Mouse (Mus musculus) kidney, embryonic 15.5 days (tissue): Measurements from ENCODE around the gene Trim2. TPM values are rescaled to one million over a fixed set of nuclear protein-coding genes. Genes with fewer than 3 reads are reported as not detected.

ENCODE experiments used
- ATAC-seq: fragments of 200-750 bp; cut with Nextera tagmentation; replicated peaks from 2 replicates; pipeline ENCODE4 v1.8.0; 2017; ENCODE audit warnings: moderate TSS enrichment; ENCODE audit not compliant: low FRiP score
- H3K27ac ChIP-seq: fragments of 300-500 bp; sonication (generic); 2 replicates; pipeline ENCODE4 v1.5.1; 2015; ENCODE audit warnings: mild to moderate bottlenecking, inconsistent platforms
- H3K27me3 ChIP-seq: fragments of 300-500 bp; sonication (generic); 2 replicates; pipeline ENCODE4 v1.6.1; 2015; ENCODE audit warnings: inconsistent platforms
- H3K36me3 ChIP-seq: fragments of 300-500 bp; sonication (generic); 2 replicates; pipeline ENCODE4 v1.6.1; 2015; ENCODE audit warnings: inconsistent platforms
- H3K4me1 ChIP-seq: fragments of 300-500 bp; sonication (generic); 2 replicates; pipeline ENCODE4 v1.6.1; 2015; ENCODE audit warnings: inconsistent platforms
- H3K4me2 ChIP-seq: fragments of 300-500 bp; sonication (generic); 2 replicates; pipeline ENCODE4 v1.6.1; 2015; ENCODE audit warnings: moderate library complexity, mild to moderate bottlenecking, inconsistent platforms
- H3K4me3 ChIP-seq: fragments of 300-500 bp; sonication (generic); replicated peaks from 2 replicates; pipeline ENCODE4 v1.5.1; 2015; ENCODE audit warnings: mild to moderate bottlenecking, inconsistent platforms
- H3K9ac ChIP-seq: fragments of 300-500 bp; sonication (generic); 2 replicates; pipeline ENCODE4 v1.6.1; 2015; ENCODE audit warnings: mild to moderate bottlenecking, inconsistent platforms
- H3K9me3 ChIP-seq: fragments of 300-500 bp; sonication (generic); replicated peaks from 2 replicates; pipeline ENCODE4 v1.6.1; 2016; ENCODE audit warnings: inconsistent platforms
- WGBS: fragments of 180-500 bp; shearing (Covaris S2); methylation state at CpG from one replicate; pipeline ENCODE4 v1.1.7; 2015; ENCODE audit warnings: mixed read lengths; 5-methylcytosine and 5-hydroxymethylcytosine counted together
- polyA plus RNA-seq: library from polyadenylated mRNA; unstranded; fragments of >200 nt; fragmentation: Nextera tagmentation; extraction: Ambion mirVana; gene quantifications from 2 replicates; pipeline ENCODE4 v1.2.1, GENCODE M21; 2015

Gene Trim2
- polyA plus RNA-seq, 1 experiment from 2014 or later: 27.8 TPM

DNA sequence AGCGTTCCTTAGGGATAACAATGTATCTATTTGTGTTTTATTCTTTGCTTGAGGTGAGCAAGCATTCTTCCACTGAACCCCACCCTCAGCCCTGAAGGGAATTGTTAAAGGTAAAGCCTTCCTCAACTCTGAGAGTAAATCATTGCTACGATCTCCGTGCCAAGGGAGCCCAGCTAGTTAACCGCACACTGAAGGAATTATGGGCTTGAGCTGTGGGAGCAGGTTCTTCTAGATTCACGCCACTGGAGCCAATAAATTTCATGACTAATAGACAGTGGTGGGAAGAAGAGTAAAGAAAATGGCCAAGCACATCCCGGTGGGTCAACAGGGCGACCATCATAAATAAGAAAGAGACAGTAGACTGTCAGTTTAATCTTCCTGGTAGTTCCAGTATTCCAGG, 56.4 kb downstream of the Trim2 start:
- Histone ChIP-seq H3K4me3 (no peak overlapping the region), H3K4me1 (peaks cover 57% of the 10 kb centered on the region), H3K27ac (0 out of 2 replicates have a peak overlapping the region, but pooled peaks have one; percentile 19), H3K27me3 (no peaks in the 10 kb centered on the region), H3K36me3 (no peaks in the 10 kb centered on the region), H3K4me2 (0 out of 2 replicates have a peak overlapping the region, but pooled peaks have one; percentile 13), H3K9ac (no peak overlapping the region), H3K9me3 (no peaks in the 10 kb centered on the region)
- WGBS: 19% methylated on average over 7 of the region's 7 CpGs
- ATAC-seq: peak; percentile 78

DNA sequence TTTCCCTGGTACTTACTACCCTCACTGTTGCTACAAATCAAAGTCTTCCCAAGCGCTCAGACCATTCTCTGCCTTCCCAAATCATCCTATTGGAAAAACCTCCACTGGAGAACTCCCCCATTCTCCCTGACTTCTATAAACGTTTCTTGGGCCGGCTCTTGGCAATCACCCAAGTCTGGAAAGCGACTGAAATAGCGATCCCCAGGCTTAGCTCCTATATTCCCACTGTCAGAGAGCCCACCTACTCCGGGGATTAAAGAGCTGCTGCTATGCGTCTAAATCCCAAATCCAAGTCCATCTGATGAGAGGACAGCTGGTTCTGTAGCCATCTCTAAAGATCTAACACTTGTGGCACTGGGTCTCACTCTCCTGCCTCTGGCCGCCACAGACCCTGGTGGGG, 58.9 kb downstream of the Trim2 start:
- no peak overlapping the region for H3K4me3 ChIP-seq
- ATAC-seq: no peak
- WGBS: 53% methylated on average over 8 of the region's 8 CpGs
- no peaks in the 10 kb centered on the region for H3K36me3 ChIP-seq
- H3K9ac ChIP-seq: no peak overlapping the region
- peaks cover 42% of the 10 kb centered on the region for H3K4me1 ChIP-seq
- H3K27ac ChIP-seq: no peak overlapping the region
- no peaks in the 10 kb centered on the region for H3K9me3 ChIP-seq
- no peaks in the 10 kb centered on the region for H3K27me3 ChIP-seq
- no peak overlapping the region for H3K4me2 ChIP-seq

DNA sequence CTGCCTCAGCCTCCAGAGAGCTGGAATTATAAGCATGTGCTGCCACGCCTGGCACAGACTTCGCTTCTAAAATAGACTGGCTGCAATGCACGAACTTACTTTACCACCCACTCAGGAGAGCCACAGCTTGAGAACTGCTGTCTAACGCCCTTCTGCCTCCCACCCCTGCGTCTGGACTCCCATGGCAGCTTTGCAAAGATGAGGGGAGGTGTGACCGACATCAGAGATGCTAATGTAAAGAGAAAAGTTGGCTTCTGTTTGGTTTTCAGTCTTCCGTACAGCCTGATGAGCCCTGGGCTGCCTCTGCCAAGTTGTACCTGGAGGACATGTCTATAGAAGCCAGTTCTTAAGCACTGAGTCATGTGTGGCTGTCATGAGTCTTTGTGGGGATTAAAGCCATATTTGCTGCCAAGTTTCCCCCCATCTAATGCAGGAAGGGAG, 60.2 kb downstream of the Trim2 start:
- Histone ChIP-seq H3K9ac (no peak overlapping the region), H3K4me1 (peaks cover 34% of the 10 kb centered on the region), H3K4me3 (no peak overlapping the region), H3K9me3 (no peaks in the 10 kb centered on the region), H3K27me3 (no peaks in the 10 kb centered on the region), H3K27ac (no peak overlapping the region), H3K4me2 (no peak overlapping the region), H3K36me3 (peaks cover 2% of the 10 kb centered on the region; the same call in 1 of the 2 replicates)
- ATAC-seq: no peak
- 84% methylated on average over 7 of the region's 7 CpGs for WGBS

DNA sequence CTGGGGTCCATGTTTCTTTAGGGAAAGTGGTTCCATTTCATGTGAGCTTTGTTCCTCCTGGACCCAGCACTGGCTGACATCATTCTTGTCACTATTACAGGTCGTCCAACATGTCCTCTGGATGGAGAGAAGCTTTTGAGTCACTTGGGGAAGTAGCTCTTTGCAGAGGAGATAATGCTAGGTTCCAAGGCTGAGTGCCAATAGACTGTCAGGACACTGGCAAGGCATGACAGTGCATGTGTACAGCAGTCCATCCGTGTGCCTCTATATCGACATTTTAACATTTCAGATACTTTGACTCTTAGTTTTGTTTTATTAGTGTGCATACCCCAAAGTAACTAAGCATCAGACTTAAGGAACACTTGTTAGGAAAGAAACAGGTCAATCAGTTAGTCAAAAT, 63.6 kb downstream of the Trim2 start:
- Histone ChIP-seq H3K36me3 (peaks cover 10% of the 10 kb centered on the region; the same call in 1 of the 2 replicates), H3K27me3 (no peaks in the 10 kb centered on the region), H3K9me3 (no peaks in the 10 kb centered on the region), H3K9ac (no peak overlapping the region), H3K4me1 (0 out of 2 replicates have a peak, but pooled peaks cover 5% of the 10 kb centered on the region), H3K4me2 (no peak overlapping the region), H3K27ac (no peak overlapping the region), H3K4me3 (no peak overlapping the region)
- no peak for ATAC-seq
- WGBS: 87% methylated on average over 3 of the region's 3 CpGs

DNA sequence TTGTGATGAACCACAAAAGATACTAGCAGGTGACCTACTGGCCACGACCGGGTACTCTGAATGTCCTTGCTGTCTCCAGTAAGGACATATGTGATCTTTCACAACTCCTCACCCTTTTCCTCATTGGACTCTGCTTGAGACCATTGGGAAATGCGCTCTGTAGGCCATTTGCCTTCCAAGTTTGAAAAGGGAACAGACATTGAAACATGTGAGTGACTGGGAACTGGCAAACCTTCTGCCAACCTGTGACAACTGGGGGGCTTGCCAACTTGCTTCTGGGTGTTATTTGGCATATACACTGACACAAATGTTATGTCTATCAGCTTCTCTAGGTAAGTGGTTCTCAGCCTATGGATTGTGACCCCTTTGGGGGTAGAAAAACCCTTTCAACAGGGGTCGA, 64.2 kb downstream of the Trim2 start:
- Histone ChIP-seq H3K27me3 (no peaks in the 10 kb centered on the region), H3K4me3 (no peak overlapping the region), H3K4me2 (no peak overlapping the region), H3K4me1 (no peaks in the 10 kb centered on the region), H3K9me3 (no peaks in the 10 kb centered on the region), H3K27ac (no peak overlapping the region), H3K36me3 (peaks cover 10% of the 10 kb centered on the region; the same call in 1 of the 2 replicates), H3K9ac (no peak overlapping the region)
- WGBS: 85% methylated on average over 4 of the region's 4 CpGs
- ATAC-seq: no peak

DNA sequence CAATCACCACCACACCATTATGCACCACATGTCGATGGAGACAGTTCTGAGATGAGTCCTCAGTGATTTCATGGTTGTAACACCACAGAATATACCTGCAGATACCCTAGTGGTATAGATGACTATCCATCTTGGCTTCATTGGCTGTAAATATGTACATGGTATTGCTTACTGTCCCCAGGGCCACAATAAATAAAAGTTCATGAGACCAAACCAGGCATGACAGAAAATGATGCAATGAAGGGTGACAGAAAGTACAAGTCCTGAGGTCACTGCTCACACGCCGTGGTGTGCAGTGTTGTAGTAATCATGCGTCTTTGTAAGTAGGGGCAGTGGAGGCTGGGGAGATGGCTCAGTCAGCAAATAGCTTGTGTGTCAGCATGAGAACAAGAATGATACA, 65.6 kb downstream of the Trim2 start:
- no peaks in the 10 kb centered on the region for H3K27me3 ChIP-seq
- H3K9ac ChIP-seq: no peak overlapping the region
- H3K4me2 ChIP-seq: no peak overlapping the region
- H3K36me3 ChIP-seq: peaks cover 10% of the 10 kb centered on the region; the same call in 1 of the 2 replicates
- no peak overlapping the region for H3K4me3 ChIP-seq
- ATAC-seq: no peak
- 94% methylated on average over 4 of the region's 4 CpGs for WGBS
- no peaks in the 10 kb centered on the region for H3K9me3 ChIP-seq
- no peaks in the 10 kb centered on the region for H3K4me1 ChIP-seq
- H3K27ac ChIP-seq: no peak overlapping the region

DNA sequence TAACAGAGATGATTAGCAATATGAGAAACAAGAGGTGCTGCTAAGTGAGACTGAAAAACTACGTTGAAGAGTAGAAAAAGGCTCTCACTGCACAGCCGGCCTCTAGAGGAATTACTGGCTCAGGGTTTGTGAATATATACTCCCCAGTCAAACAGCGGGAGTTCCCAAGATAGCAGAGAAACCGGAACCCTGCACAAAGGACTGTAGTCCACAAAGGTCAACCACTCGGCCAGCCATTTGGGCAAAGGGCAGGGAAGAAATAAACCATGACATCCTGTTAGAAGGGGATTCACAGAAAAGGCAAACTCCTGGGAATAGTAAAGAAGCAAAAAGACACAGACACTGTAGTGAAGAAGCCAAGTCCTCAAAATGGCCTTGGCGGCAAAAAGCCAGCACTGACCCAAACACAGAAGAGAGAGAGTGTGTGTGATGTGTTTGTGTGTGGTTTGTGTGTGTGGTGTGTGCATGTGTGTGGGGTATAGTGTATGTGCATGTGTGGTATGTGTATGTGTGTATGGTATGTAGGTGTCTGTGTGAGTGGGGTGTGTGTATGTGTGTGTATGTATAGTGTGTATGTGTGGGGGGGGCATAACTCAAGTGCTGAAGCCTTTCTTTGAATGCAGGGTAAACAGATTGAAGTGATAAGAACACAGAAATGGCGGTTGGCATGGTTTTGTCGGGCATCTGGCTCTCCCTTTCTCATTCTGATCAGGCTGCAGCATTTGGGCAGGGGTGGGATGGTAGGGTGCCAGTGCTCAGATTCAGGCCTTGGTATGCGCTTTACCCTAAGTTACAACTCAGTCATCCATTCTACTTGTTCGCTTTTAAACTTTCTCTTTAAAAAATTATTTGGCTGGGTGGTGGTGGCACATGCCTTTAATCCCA, 71.0 kb downstream of the Trim2 start:
- Histone ChIP-seq H3K9ac (no peak overlapping the region), H3K4me2 (no peak overlapping the region), H3K36me3 (no peaks in the 10 kb centered on the region), H3K27me3 (no peaks in the 10 kb centered on the region), H3K9me3 (no peaks in the 10 kb centered on the region), H3K4me1 (peaks cover 22% of the 10 kb centered on the region), H3K27ac (no peak overlapping the region), H3K4me3 (no peak overlapping the region)
- WGBS: 43% methylated on average over 10 of the region's 10 CpGs
- ATAC-seq: 0 out of 2 replicates have a peak, but pooled peaks have one; percentile 20

DNA sequence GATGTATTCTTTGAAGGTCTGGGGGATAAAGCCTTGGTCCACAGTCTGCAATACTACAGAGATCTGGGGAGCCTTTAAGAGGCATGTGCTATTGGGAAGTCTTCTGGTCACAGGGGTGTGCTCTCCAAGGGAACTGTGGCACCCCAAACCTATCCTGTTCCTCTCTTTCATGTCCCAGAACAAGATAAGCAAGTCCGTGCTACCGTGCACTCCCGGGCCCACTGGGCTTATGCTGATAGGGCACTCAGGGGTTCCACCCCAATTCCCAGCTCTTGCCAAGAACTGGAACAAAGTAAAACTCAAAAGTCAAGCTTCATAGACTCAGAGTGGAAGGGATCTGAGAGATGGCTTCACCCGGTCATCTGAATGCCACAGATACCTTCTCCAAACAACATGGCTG, 72.1 kb downstream of the Trim2 start:
- Histone ChIP-seq H3K4me1 (peaks cover 25% of the 10 kb centered on the region), H3K9me3 (no peaks in the 10 kb centered on the region), H3K27me3 (no peaks in the 10 kb centered on the region), H3K4me3 (no peak overlapping the region), H3K36me3 (no peaks in the 10 kb centered on the region), H3K27ac (no peak overlapping the region), H3K4me2 (no peak overlapping the region), H3K9ac (no peak overlapping the region)
- no peak for ATAC-seq
- 90% methylated on average over 4 of the region's 4 CpGs for WGBS

DNA sequence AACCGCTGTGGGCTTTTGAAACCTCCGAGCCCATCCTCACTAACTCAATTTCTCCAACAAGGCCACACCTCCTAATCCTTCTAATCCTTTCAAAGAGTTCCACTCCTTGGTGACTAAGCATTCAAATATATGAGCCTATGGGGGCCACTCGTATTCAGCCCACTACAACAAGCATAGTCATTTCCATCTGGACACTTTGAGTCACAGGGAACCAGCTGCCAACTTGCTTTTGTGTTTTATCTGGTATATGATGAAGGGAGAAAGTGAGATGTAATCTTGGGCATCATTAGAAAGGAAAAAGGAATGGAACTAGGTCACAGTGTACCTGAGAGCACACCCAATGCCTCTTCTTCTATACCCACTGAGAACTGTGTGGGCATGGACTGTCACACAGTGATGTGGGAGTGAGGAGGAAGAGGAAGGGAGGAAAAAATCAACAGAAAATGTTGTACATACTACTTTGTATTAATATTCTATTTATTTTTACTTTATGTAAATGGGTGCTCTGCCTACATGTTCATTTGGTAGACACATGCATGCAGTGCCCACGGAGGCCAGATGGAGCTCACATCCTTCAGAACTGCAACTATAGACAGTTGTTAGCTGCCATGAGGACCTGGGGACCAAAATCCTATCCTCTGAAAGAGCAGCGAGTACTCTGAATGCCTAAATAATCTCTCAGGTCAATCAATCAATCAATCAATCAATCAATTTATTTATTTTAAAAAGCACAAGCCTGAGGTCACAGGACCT, 72.8 kb downstream of the Trim2 start:
- Histone ChIP-seq H3K36me3 (no peaks in the 10 kb centered on the region), H3K27ac (no peak overlapping the region), H3K4me3 (no peak overlapping the region), H3K27me3 (no peaks in the 10 kb centered on the region), H3K9ac (no peak overlapping the region), H3K4me1 (peaks cover 29% of the 10 kb centered on the region), H3K4me2 (no peak overlapping the region), H3K9me3 (no peaks in the 10 kb centered on the region)
- ATAC-seq: no peak
- WGBS: 87% methylated on average over 5 of the region's 5 CpGs

DNA sequence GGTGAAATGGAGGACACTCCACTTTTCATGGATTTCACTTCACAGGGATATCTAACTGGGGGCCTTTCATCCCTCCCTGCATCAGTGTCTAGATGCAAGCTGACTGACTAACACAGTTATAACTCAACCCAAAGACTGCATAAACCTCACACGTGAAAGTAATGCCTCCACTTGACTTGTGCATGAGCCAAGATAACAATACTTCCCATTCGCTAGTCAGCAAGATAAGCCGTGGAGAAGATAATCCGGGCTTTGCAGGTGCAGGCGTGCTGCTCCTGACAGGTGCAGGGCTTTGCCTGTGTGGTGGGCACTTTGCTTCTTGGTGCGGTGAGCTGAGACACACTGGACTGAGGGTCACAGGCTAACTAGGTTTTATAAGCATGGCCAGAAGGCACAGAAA, 74.4 kb downstream of the Trim2 start:
- H3K9me3 ChIP-seq: no peaks in the 10 kb centered on the region
- H3K9ac ChIP-seq: no peak overlapping the region
- H3K27ac ChIP-seq: no peak overlapping the region
- H3K27me3 ChIP-seq: no peaks in the 10 kb centered on the region
- WGBS: 69% methylated on average over 6 of the region's 6 CpGs
- peaks cover 35% of the 10 kb centered on the region for H3K4me1 ChIP-seq
- no peaks in the 10 kb centered on the region for H3K36me3 ChIP-seq
- H3K4me2 ChIP-seq: no peak overlapping the region
- ATAC-seq: no peak
- no peak overlapping the region for H3K4me3 ChIP-seq

DNA sequence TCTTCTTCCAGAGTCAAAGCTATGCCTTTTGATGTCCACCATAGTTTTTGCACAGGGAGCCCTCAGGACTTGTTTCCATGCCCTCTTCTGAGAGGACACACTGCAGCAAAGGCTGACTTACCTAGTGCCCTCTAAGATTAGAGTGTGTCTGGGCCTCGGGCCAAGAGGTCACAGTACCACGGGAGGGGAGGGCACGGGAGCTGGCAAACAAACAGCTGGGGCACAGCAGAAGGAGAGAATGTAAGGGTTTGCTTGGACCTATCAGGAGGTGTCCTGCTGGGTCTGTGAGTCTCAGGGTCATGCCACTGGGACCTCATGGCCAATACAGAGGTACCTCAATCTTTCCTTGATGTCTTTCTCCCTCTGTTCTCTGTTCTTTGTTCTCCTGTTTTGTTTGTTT, 75.7 kb downstream of the Trim2 start:
- Histone ChIP-seq H3K27me3 (no peaks in the 10 kb centered on the region), H3K4me3 (no peak overlapping the region), H3K9ac (no peak overlapping the region), H3K4me1 (peaks cover 34% of the 10 kb centered on the region), H3K27ac (no peak overlapping the region), H3K9me3 (no peaks in the 10 kb centered on the region), H3K36me3 (no peaks in the 10 kb centered on the region), H3K4me2 (no peak overlapping the region)
- WGBS: 5% methylated on average over 3 of the region's 3 CpGs
- no peak for ATAC-seq

DNA sequence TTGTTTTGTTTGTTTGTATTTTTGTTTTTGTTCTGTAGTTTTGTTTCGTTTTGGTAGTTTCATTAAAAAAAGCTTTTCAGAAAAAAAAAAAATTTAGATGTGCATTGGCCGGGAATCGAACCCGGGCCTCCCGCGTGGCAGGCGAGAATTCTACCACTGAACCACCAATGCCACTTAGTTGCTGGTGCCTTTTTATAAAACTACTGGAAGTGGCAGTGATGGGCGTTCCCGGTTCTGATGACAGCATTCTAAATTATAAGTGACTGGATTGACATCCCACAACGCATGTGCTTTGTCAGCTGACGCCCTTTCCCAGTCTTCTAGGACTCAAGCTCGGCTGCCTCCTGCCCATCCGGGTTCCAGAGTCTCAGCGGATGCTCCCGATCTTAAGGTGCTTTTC, 77.8 kb downstream of the Trim2 start:
- no peaks in the 10 kb centered on the region for H3K9me3 ChIP-seq
- no peaks in the 10 kb centered on the region for H3K36me3 ChIP-seq
- ATAC-seq: no peak
- H3K4me2 ChIP-seq: peak overlapping the region; percentile 86
- no peak overlapping the region for H3K9ac ChIP-seq
- peak overlapping the region; percentile 51 for H3K4me3 ChIP-seq
- H3K27ac ChIP-seq: 0 out of 2 replicates have a peak overlapping the region, but pooled peaks have one; percentile 18
- H3K4me1 ChIP-seq: peaks cover 22% of the 10 kb centered on the region
- WGBS: 13% methylated on average over 15 of the region's 15 CpGs
- H3K27me3 ChIP-seq: no peaks in the 10 kb centered on the region
